Mouse (Mus musculus) MEL (cell line): ENCODE results near the gene Nxph4.

ENCODE experiments used
- CTCF ChIP-seq, 3 experiments: IDR thresholded peaks in 2 of 3; conservative IDR thresholded peaks in 1 of 3; 2 replicates each; pipeline ENCODE4 v1.5.1; 2011 to 2012; ENCODE audit warnings: low read length in 3 of 3, low read depth in 2 of 3, mild to moderate bottlenecking in 2 of 3, improper control_type of control experiment in 1 of 3, inconsistent platforms in 1 of 3, mixed read lengths in 1 of 3, moderate library complexity in 1 of 3; ENCODE audit not compliant: control insufficient read depth in 1 of 3, insufficient read depth in 1 of 3, poor library complexity in 1 of 3, severe bottlenecking in 1 of 3
- E2F4 ChIP-seq: IDR thresholded peaks from 2 replicates; pipeline ENCODE4 v1.6.1; 2011; ENCODE audit warnings: low read depth, low read length, improper control_type of control experiment, borderline replicate concordance
- EP300 ChIP-seq, 2 experiments: IDR thresholded peaks; 2 replicates each; pipeline ENCODE4 v1.6.1; 2011; ENCODE audit warnings: improper control_type of control experiment in 2 of 2, low read length in 2 of 2, low read depth in 1 of 2, mild to moderate bottlenecking in 1 of 2
- GATA1 ChIP-seq: IDR thresholded peaks from 2 replicates; pipeline ENCODE4 v1.6.1; 2011; ENCODE audit warnings: low read depth, low read length, improper control_type of control experiment
- MAX ChIP-seq: IDR thresholded peaks from 2 replicates; pipeline ENCODE4 v1.6.1; 2011; ENCODE audit warnings: low read length, improper control_type of control experiment
- MAZ ChIP-seq: IDR thresholded peaks from 2 replicates; pipeline ENCODE4 v1.6.1; 2012; ENCODE audit warnings: low read depth, mild to moderate bottlenecking, inconsistent platforms, low read length, improper control_type of control experiment
- POLR2A ChIP-seq, 2 experiments: IDR thresholded peaks; 2 replicates each; pipeline ENCODE4 v1.6.1; 2011 to 2012; ENCODE audit warnings: low read length in 2 of 2, mild to moderate bottlenecking in 2 of 2, control low read depth in 1 of 2, improper control_type of control experiment in 1 of 2, low read depth in 1 of 2, moderate library complexity in 1 of 2; ENCODE audit not compliant: control insufficient read depth in 1 of 2, insufficient read depth in 1 of 2, poor library complexity in 1 of 2
- POLR2AphosphoS5 ChIP-seq: IDR thresholded peaks from 2 replicates; pipeline ENCODE4 v1.6.1; 2012; ENCODE audit warnings: low read depth, borderline replicate concordance, mild to moderate bottlenecking, inconsistent platforms, low read length, moderate library complexity, mixed read lengths
- RCOR1 ChIP-seq: IDR thresholded peaks from 2 replicates; pipeline ENCODE4 v1.6.1; 2012; ENCODE audit warnings: low read depth, mild to moderate bottlenecking, inconsistent platforms, low read length, improper control_type of control experiment
- SMC3 ChIP-seq: IDR thresholded peaks from 2 replicates; pipeline ENCODE4 v1.6.1; 2011; ENCODE audit warnings: low read depth, low read length, improper control_type of control experiment
- UBTF ChIP-seq: IDR thresholded peaks from 2 replicates; pipeline ENCODE4 v1.6.1; 2012; ENCODE audit warnings: low read depth, mild to moderate bottlenecking, inconsistent platforms, low read length, improper control_type of control experiment, moderate library complexity, borderline replicate concordance; ENCODE audit not compliant: insufficient read depth
- ZNF384 ChIP-seq: IDR thresholded peaks from 2 replicates; pipeline ENCODE4 v1.6.1; 2012; ENCODE audit warnings: low read depth, mild to moderate bottlenecking, inconsistent platforms, low read length, improper control_type of control experiment

GRCm38 (mm10) chr10:127496156-127496555 lies 38.2 kb downstream of the Nxph4 start:
- TF ChIP-seq CTCF (IDR thresholded peaks at IDR 0.05 in 2 of 3, conservative IDR thresholded peaks at IDR 0.05 in 1 of 3; ENCODE audit: control insufficient read depth in 1 of 3, insufficient read depth in 1 of 3, low read depth in 2 of 3, low read length in 3 of 3, poor library complexity in 1 of 3, severe bottlenecking in 1 of 3) (no peak), GATA1 (no peak), EP300 (IDR thresholded peaks at IDR 0.05; ENCODE audit: low read depth in 1 of 2, low read length in 2 of 2) (no peak), POLR2AphosphoS5 (no peak), ZNF384 (no peak), POLR2A (IDR thresholded peaks at IDR 0.05; ENCODE audit: control insufficient read depth in 1 of 2, insufficient read depth in 1 of 2, low read depth in 1 of 2, low read length in 2 of 2, poor library complexity in 1 of 2) (no peak), E2F4 (no peak), UBTF (no peak), RCOR1 (no peak), MAX (no peak), MAZ (no peak), SMC3 (no peak)
